Mouse (Mus musculus): ENCODE results near the gene Arf3. TPM values are rescaled to one million over a fixed set of nuclear protein-coding genes. Genes with fewer than 3 reads are reported as not detected.

Arf3 gene
- polyA plus RNA-seq, 1 experiment from 2014 or later: 77.2 TPM

- Histone ChIP-seq H3K4me3 (replicated peaks; ENCODE audit: low read length) (no peak overlapping the region), H3K4me2 (replicated peaks) (no peak overlapping the region), H3K36me3 (replicated peaks; ENCODE audit: control insufficient read depth, insufficient read depth) (no peaks in the 10 kb centered on the region), H3K4me1 (replicated peaks; ENCODE audit: control insufficient read depth, insufficient read depth, low read length) (peaks cover 30% of the 10 kb centered on the region), H3K9me3 (ENCODE audit: control insufficient read depth, low read length) (no peaks in the 10 kb centered on the region), H3K9ac (no peak overlapping the region), H3K27me3 (ENCODE audit: control insufficient read depth, insufficient read depth, low read length) (peaks cover 99% of the 10 kb centered on the region), H3K27ac (no peak overlapping the region)
- WGBS: 4% methylated on average over 15 of the region's 15 CpGs
- ATAC-seq (ENCODE audit: low FRiP score): no peak
- no peak for DNase-seq (ENCODE audit: low spot score)
These were observed 11.1 kb upstream of the Arf3 start for GRCm38 (mm10) chr15:98774096-98774495.

GRCm38 (mm10) chr15:98772511-98773211, 9.6 kb upstream of the Arf3 start:
- H3K4me3 ChIP-seq (replicated peaks; ENCODE audit: low read length): peak overlapping the region; percentile 12
- no peak overlapping the region for H3K27ac ChIP-seq
- H3K27me3 ChIP-seq (ENCODE audit: control insufficient read depth, insufficient read depth, low read length): peaks cover 99% of the 10 kb centered on the region
- ATAC-seq (ENCODE audit: low FRiP score) (no peak), DNase-seq (ENCODE audit: low spot score) (no peak)
- peaks cover 19% of the 10 kb centered on the region for H3K4me1 ChIP-seq (replicated peaks; ENCODE audit: control insufficient read depth, insufficient read depth, low read length)
- peak overlapping the region; percentile 1; the same call in 1 of the 2 replicates for H3K9ac ChIP-seq
- no peaks in the 10 kb centered on the region for H3K36me3 ChIP-seq (replicated peaks; ENCODE audit: control insufficient read depth, insufficient read depth)
- H3K4me2 ChIP-seq (replicated peaks): peak overlapping the region; percentile 41
- 2% methylated on average over 36 of the region's 36 CpGs for WGBS
- no peaks in the 10 kb centered on the region for H3K9me3 ChIP-seq (ENCODE audit: control insufficient read depth, low read length)

- Histone ChIP-seq H3K9ac (peak overlapping the region; percentile 1; the same call in 1 of the 2 replicates), H3K4me2 (replicated peaks) (peak overlapping the region; percentile 41), H3K27me3 (ENCODE audit: control insufficient read depth, insufficient read depth, low read length) (peaks cover 92% of the 10 kb centered on the region), H3K36me3 (replicated peaks; ENCODE audit: control insufficient read depth, insufficient read depth) (no peaks in the 10 kb centered on the region), H3K4me1 (replicated peaks; ENCODE audit: control insufficient read depth, insufficient read depth, low read length) (peaks cover 15% of the 10 kb centered on the region; the same call in 1 of the 2 replicates), H3K27ac (no peak overlapping the region), H3K9me3 (ENCODE audit: control insufficient read depth, low read length) (no peaks in the 10 kb centered on the region), H3K4me3 (replicated peaks; ENCODE audit: low read length) (no peak overlapping the region; the same call in 1 of the 2 replicates)
- DNase-seq (ENCODE audit: low spot score) (no peak), ATAC-seq (ENCODE audit: low FRiP score) (no peak)
- 6% methylated on average over 12 of the region's 12 CpGs for WGBS
These were observed 8.9 kb upstream of the Arf3 start for GRCm38 (mm10) chr15:98771813-98772425.

- DNase-seq (ENCODE audit: low spot score): no peak
- no peaks in the 10 kb centered on the region for H3K9me3 ChIP-seq (ENCODE audit: control insufficient read depth, low read length)
- H3K4me1 ChIP-seq (replicated peaks; ENCODE audit: control insufficient read depth, insufficient read depth, low read length): peaks cover 13% of the 10 kb centered on the region
- peaks cover 69% of the 10 kb centered on the region for H3K27me3 ChIP-seq (ENCODE audit: control insufficient read depth, insufficient read depth, low read length)
- H3K9ac ChIP-seq: no peak overlapping the region
- ATAC-seq (ENCODE audit: low FRiP score): no peak
- no peak overlapping the region for H3K27ac ChIP-seq
- H3K36me3 ChIP-seq (replicated peaks; ENCODE audit: control insufficient read depth, insufficient read depth): no peaks in the 10 kb centered on the region
- 16% methylated on average over 5 of the region's 5 CpGs for WGBS
- no peak overlapping the region for H3K4me2 ChIP-seq (replicated peaks)
- H3K4me3 ChIP-seq (replicated peaks; ENCODE audit: low read length): no peak overlapping the region
These were observed 5.2 kb upstream of the Arf3 start for GRCm38 (mm10) chr15:98768259-98768658.

GRCm38 (mm10) chr15:98765929-98766328, 2.9 kb upstream of the Arf3 start:
- DNase-seq (ENCODE audit: low spot score) (no peak), ATAC-seq (ENCODE audit: low FRiP score) (no peak)
- Histone ChIP-seq H3K4me3 (replicated peaks; ENCODE audit: low read length) (no peak overlapping the region), H3K27ac (no peak overlapping the region), H3K36me3 (replicated peaks; ENCODE audit: control insufficient read depth, insufficient read depth) (0 out of 2 replicates have a peak, but pooled peaks cover 4% of the 10 kb centered on the region), H3K9me3 (ENCODE audit: control insufficient read depth, low read length) (no peaks in the 10 kb centered on the region), H3K4me1 (replicated peaks; ENCODE audit: control insufficient read depth, insufficient read depth, low read length) (peaks cover 20% of the 10 kb centered on the region), H3K27me3 (ENCODE audit: control insufficient read depth, insufficient read depth, low read length) (peaks cover 46% of the 10 kb centered on the region), H3K9ac (no peak overlapping the region), H3K4me2 (replicated peaks) (no peak overlapping the region)
- 65% methylated on average over 4 of the region's 4 CpGs for WGBS

GRCm38 (mm10) chr15:98762201-98762621, 803 bp downstream of the Arf3 start:
- peak; percentile 61 for ATAC-seq (ENCODE audit: low FRiP score)
- Histone ChIP-seq H3K9ac (peak overlapping the region; percentile 92), H3K9me3 (ENCODE audit: control insufficient read depth, low read length) (no peaks in the 10 kb centered on the region), H3K4me3 (replicated peaks; ENCODE audit: low read length) (peak overlapping the region; percentile 86), H3K4me1 (replicated peaks; ENCODE audit: control insufficient read depth, insufficient read depth, low read length) (peaks cover 20% of the 10 kb centered on the region), H3K27me3 (ENCODE audit: control insufficient read depth, insufficient read depth, low read length) (peaks cover 14% of the 10 kb centered on the region), H3K36me3 (replicated peaks; ENCODE audit: control insufficient read depth, insufficient read depth) (peaks cover 22% of the 10 kb centered on the region), H3K4me2 (replicated peaks) (peak overlapping the region; percentile 72), H3K27ac (peak overlapping the region; percentile 92)
- WGBS: under 1% methylated on average over 13 of the region's 24 CpGs
- peak; percentile 68 for DNase-seq (ENCODE audit: low spot score)

GRCm38 (mm10) chr15:98754125-98754524, 8.9 kb downstream of the Arf3 start:
- H3K27me3 ChIP-seq (ENCODE audit: control insufficient read depth, insufficient read depth, low read length): no peaks in the 10 kb centered on the region
- DNase-seq (ENCODE audit: low spot score) (no peak), ATAC-seq (ENCODE audit: low FRiP score) (no peak)
- no peak overlapping the region for H3K9ac ChIP-seq
- WGBS: 90% methylated on average over 2 of the region's 2 CpGs
- no peak overlapping the region for H3K27ac ChIP-seq
- H3K9me3 ChIP-seq (ENCODE audit: control insufficient read depth, low read length): no peaks in the 10 kb centered on the region
- peaks cover 28% of the 10 kb centered on the region for H3K36me3 ChIP-seq (replicated peaks; ENCODE audit: control insufficient read depth, insufficient read depth)
- no peak overlapping the region for H3K4me2 ChIP-seq (replicated peaks)
- H3K4me3 ChIP-seq (replicated peaks; ENCODE audit: low read length): no peak overlapping the region
- no peaks in the 10 kb centered on the region for H3K4me1 ChIP-seq (replicated peaks; ENCODE audit: control insufficient read depth, insufficient read depth, low read length)

GRCm38 (mm10) chr15:98753021-98753423, 10.0 kb downstream of the Arf3 start:
- no peaks in the 10 kb centered on the region for H3K4me1 ChIP-seq (replicated peaks; ENCODE audit: control insufficient read depth, insufficient read depth, low read length)
- ATAC-seq (ENCODE audit: low FRiP score): no peak
- DNase-seq (ENCODE audit: low spot score): no peak
- no peaks in the 10 kb centered on the region for H3K9me3 ChIP-seq (ENCODE audit: control insufficient read depth, low read length)
- H3K36me3 ChIP-seq (replicated peaks; ENCODE audit: control insufficient read depth, insufficient read depth): peaks cover 24% of the 10 kb centered on the region
- 66% methylated on average over 8 of the region's 8 CpGs for WGBS
- H3K4me2 ChIP-seq (replicated peaks): no peak overlapping the region
- no peak overlapping the region for H3K27ac ChIP-seq
- no peaks in the 10 kb centered on the region for H3K27me3 ChIP-seq (ENCODE audit: control insufficient read depth, insufficient read depth, low read length)
- H3K4me3 ChIP-seq (replicated peaks; ENCODE audit: low read length): no peak overlapping the region
- H3K9ac ChIP-seq: no peak overlapping the region

- Histone ChIP-seq H3K4me2 (replicated peaks) (no peak overlapping the region), H3K4me3 (replicated peaks; ENCODE audit: low read length) (no peak overlapping the region), H3K9ac (no peak overlapping the region), H3K9me3 (ENCODE audit: control insufficient read depth, low read length) (no peaks in the 10 kb centered on the region), H3K27ac (no peak overlapping the region), H3K36me3 (replicated peaks; ENCODE audit: control insufficient read depth, insufficient read depth) (peaks cover 11% of the 10 kb centered on the region; the same call in 1 of the 2 replicates), H3K27me3 (ENCODE audit: control insufficient read depth, insufficient read depth, low read length) (no peaks in the 10 kb centered on the region), H3K4me1 (replicated peaks; ENCODE audit: control insufficient read depth, insufficient read depth, low read length) (no peaks in the 10 kb centered on the region)
- DNase-seq (ENCODE audit: low spot score) (no peak), ATAC-seq (ENCODE audit: low FRiP score) (no peak)
- WGBS: 96% methylated on average over 2 of the region's 2 CpGs
These were observed 13.9 kb downstream of the Arf3 start for GRCm38 (mm10) chr15:98749093-98749492.

All from hindbrain, embryonic 14.5 days (tissue).